Comparison of ENCODE assay signal across 9 mouse cellular contexts in the genomic region with DNA sequence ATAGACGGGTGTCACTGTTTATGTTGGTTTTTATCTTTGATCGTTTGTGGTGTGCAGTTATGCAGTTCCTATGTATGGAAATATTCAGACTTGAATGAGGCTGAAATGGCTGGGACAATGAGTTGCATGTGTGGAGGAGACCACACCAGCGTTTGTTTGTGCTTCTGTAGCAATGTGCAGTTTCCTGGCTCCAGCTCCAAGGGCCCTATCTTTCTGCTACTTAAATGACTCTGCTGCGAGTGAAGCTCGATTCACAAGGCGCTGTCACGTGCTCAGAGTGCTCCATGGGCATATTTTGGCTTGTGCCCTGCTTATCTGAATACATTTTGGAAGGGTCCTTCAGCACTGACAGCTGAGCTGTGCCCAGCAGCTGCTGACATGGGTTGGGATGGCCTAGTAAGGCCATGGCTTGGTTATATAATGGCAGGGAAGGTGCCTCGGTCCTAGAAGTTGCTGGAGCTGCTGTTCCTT. TPM values are rescaled to one million over a fixed set of nuclear protein-coding genes. Genes with fewer than 3 reads are reported as not detected.
DNase-seq lines count a peak whose midpoint lies in the region; ATAC-seq and TF ChIP-seq lines count a peak whose summit lies in the region.
"Had no signal": no experiment of that assay in that cellular context is flagged by ENCODE, and none has a peak within 500 bp of the region (broad histone marks: within the 10 kb centered on the region; RNA-seq: fewer than 3 reads in every experiment).

No protein-coding gene starts in this region.

- TF ChIP-seq CTCF in gastrocnemius, adult 2 months (IDR thresholded peaks at IDR 0.05) = 0 out of 2 replicates have a peak, but pooled peaks have one; percentile 14

- H3K27me3 ChIP-seq in hindbrain, embryonic 15.5 days = no peaks in the 10 kb centered on the region
- no peaks in the 10 kb centered on the region for H3K27me3 ChIP-seq in liver, embryonic 12.5 days (replicated peaks)
- H3K27me3 ChIP-seq in neural tube, embryonic 13.5 days = no peaks in the 10 kb centered on the region
- H3K27me3 ChIP-seq: Patski had no signal

- intact Hi-C loops in gastrocnemius, adult 2 months (cut with DNase I) = loop anchor here (5.0 kb wide), 1 partner anchor 57 kb away; no protein-coding TSS in a partner anchor

- H3K4me2 ChIP-seq in hindbrain, embryonic 15.5 days = peak overlapping the region; percentile 79
- H3K4me2 ChIP-seq in liver, embryonic 12.5 days = peak overlapping the region; percentile 95
- H3K4me2 ChIP-seq in neural tube, embryonic 13.5 days = peak overlapping the region; percentile 82

- WGBS in hindbrain, embryonic 15.5 days = 28% methylated on average over 8 of the region's 8 CpGs
- 21% methylated on average over 8 of the region's 8 CpGs for WGBS in liver, embryonic 12.5 days (ENCODE audit: insufficient replicate concordance)
- 44% methylated on average over 8 of the region's 8 CpGs for WGBS in neural tube, embryonic 13.5 days

- ATAC-seq in hindbrain, embryonic 15.5 days (ENCODE audit: low FRiP score, low read depth) = no peak
- ATAC-seq in liver, embryonic 12.5 days = no peak
- no peak for ATAC-seq in neural tube, embryonic 13.5 days (ENCODE audit: low read depth)
- ATAC-seq: Patski had no signal

- H3K27ac ChIP-seq in gastrocnemius, adult 2 months = peak overlapping the region; percentile 99
- peak overlapping the region; percentile 58 for H3K27ac ChIP-seq in hindbrain, embryonic 15.5 days (replicated peaks)
- peak overlapping the region; percentile 86 for H3K27ac ChIP-seq in liver, embryonic 12.5 days
- H3K27ac ChIP-seq in neural tube, embryonic 13.5 days (replicated peaks) = peak overlapping the region; percentile 62

- peak overlapping the region; percentile 25; the same call in 1 of the 2 replicates for H3K9ac ChIP-seq in hindbrain, embryonic 15.5 days
- peak overlapping the region; percentile 9; the same call in 1 of the 2 replicates for H3K9ac ChIP-seq in liver, embryonic 12.5 days
- peak overlapping the region; percentile 49 for H3K9ac ChIP-seq in neural tube, embryonic 13.5 days

- H3K4me3 ChIP-seq in gastrocnemius, adult 2 months = peak overlapping the region; percentile 35
- peak overlapping the region; percentile 6 for H3K4me3 ChIP-seq in hindbrain, embryonic 15.5 days
- peak overlapping the region; percentile 98; the same call in 1 of the 2 replicates for H3K4me3 ChIP-seq in liver, embryonic 12.5 days
- H3K4me3 ChIP-seq in neural tube, embryonic 13.5 days = peak overlapping the region; percentile 97; the same call in 1 of the 2 replicates

- no peaks in the 10 kb centered on the region for H3K36me3 ChIP-seq in hindbrain, embryonic 15.5 days
- H3K36me3 ChIP-seq in liver, embryonic 12.5 days = peaks cover 13% of the 10 kb centered on the region; the same call in 1 of the 2 replicates
- H3K36me3 ChIP-seq in neural tube, embryonic 13.5 days = no peaks in the 10 kb centered on the region

- H3K4me1 ChIP-seq in hindbrain, embryonic 15.5 days (replicated peaks) = peaks cover 48% of the 10 kb centered on the region
- H3K4me1 ChIP-seq in liver, embryonic 12.5 days = peaks cover 72% of the 10 kb centered on the region
- H3K4me1 ChIP-seq in neural tube, embryonic 13.5 days (replicated peaks) = peaks cover 56% of the 10 kb centered on the region

- peak; percentile 40 for DNase-seq in layer of hippocampus, adult 9-11 months
- no peak for DNase-seq in layer of hippocampus, postnatal 25 days (ENCODE audit: extremely low spot score in 1 of 2, low spot score in 1 of 2)
- peak; percentile 51 for DNase-seq in cerebellum, adult 8-10 months
- DNase-seq in gastrocnemius, adult 2 months = peak; percentile 79
- no peak for DNase-seq in spleen, postnatal 14 days (ENCODE audit: low spot score in 2 of 2)

- H3K9me3 ChIP-seq in hindbrain, embryonic 15.5 days = no peaks in the 10 kb centered on the region
- no peaks in the 10 kb centered on the region for H3K9me3 ChIP-seq in liver, embryonic 12.5 days (replicated peaks)
- no peaks in the 10 kb centered on the region for H3K9me3 ChIP-seq in neural tube, embryonic 13.5 days

RNA-seq across cellular contexts. Expression of a gene that starts 2.5 kb away (rescaled TPM):
- 100 to 1,000 TPM; 136 to 138 TPM for total RNA-seq in layer of hippocampus, postnatal 25 days (2021)
- total RNA-seq in gastrocnemius, adult 2 months (2021) = 10 to 100 TPM; 38.0 to 41.1 TPM
- 11.6 and 12.6 TPM in 2 replicates for polyA plus RNA-seq in hindbrain, embryonic 15.5 days (2015; fragmentation: Nextera tagmentation; extraction: Ambion mirVana)
- polyA plus RNA-seq in liver, embryonic 12.5 days (2016; fragmentation: Nextera tagmentation; extraction: Ambion mirVana) = 6.8 and 7.1 TPM in 2 replicates
- 9.3 and 9.4 TPM in 2 replicates for polyA plus RNA-seq in neural tube, embryonic 13.5 days (2015; fragmentation: Nextera tagmentation; extraction: Ambion mirVana)

RNA-seq across cellular contexts. Expression of a gene that starts 2.6 kb away (rescaled TPM):
- total RNA-seq in layer of hippocampus, postnatal 25 days (2021) = 100 to 1,000 TPM; 212 to 221 TPM
- 10 to 100 TPM; 28.0 to 29.5 TPM for total RNA-seq in gastrocnemius, adult 2 months (2021)
- polyA plus RNA-seq in hindbrain, embryonic 15.5 days (2015; fragmentation: Nextera tagmentation; extraction: Ambion mirVana) = 258 and 263 TPM in 2 replicates
- 118 and 125 TPM in 2 replicates for polyA plus RNA-seq in liver, embryonic 12.5 days (2016; fragmentation: Nextera tagmentation; extraction: Ambion mirVana)
- 282 and 301 TPM in 2 replicates for polyA plus RNA-seq in neural tube, embryonic 13.5 days (2015; fragmentation: Nextera tagmentation; extraction: Ambion mirVana)

Comparison
In these comparisons a context has a peak if more than half of its experiments do, and no peak if none do; other contexts are left out.
1. DNase-seq: peak in layer of hippocampus, adult 9-11 months (single experiment), cerebellum, adult 8-10 months (single experiment) and gastrocnemius, adult 2 months (single experiment); none in layer of hippocampus, postnatal 25 days (0 of 2) and spleen, postnatal 14 days (0 of 2).
2. H3K4me3 ChIP-seq: peak in every context shown above with its lines; median percentile 98 in liver, embryonic 12.5 days; 97 in neural tube, embryonic 13.5 days; 35 in gastrocnemius, adult 2 months; 6 in hindbrain, embryonic 15.5 days.
3. Peak in every context shown above with its lines, with median percentiles within 50 percentile points of each other: H3K27ac ChIP-seq, H3K4me2 ChIP-seq and H3K9ac ChIP-seq.